Mouse (Mus musculus): ENCODE results near the gene Phf24. TPM values are rescaled to one million over a fixed set of nuclear protein-coding genes. Genes with fewer than 3 reads are reported as not detected.

Gene Phf24
- polyA plus RNA-seq, 1 experiment from 2014 or later: 3.1 TPM

DNA sequence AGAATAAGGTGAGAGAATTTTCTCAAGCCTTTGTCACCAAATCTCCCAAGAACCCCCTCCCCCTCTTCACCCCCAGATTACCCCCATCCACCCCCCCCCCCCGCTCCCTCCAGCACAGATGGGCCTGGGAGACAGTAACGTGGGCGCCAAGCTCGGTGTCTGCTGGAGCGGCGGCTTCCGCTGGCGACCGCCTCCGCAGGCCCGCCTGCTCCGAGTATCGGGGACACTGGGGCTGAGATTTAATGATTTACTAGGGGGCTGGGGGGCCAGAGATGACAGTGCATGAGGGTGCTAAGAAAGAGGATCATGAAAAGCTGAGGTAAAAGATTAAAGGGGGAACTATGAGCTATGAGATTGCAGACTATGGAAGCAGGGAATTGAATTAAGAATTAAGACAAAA is 32.1 kb downstream of the Phf24 start:
- WGBS: 35% methylated on average over 13 of the region's 13 CpGs
- H3K4me3 ChIP-seq (ENCODE audit: low read depth, low read length): no peak overlapping the region
- H3K27me3 ChIP-seq (ENCODE audit: control insufficient read depth, insufficient read depth, low read length): 0 out of 2 replicates have a peak, but pooled peaks cover 4% of the 10 kb centered on the region
- H3K4me1 ChIP-seq (ENCODE audit: control insufficient read depth, insufficient read depth, low read length): peaks cover 14% of the 10 kb centered on the region; the same call in 1 of the 2 replicates
- H3K4me2 ChIP-seq (replicated peaks; ENCODE audit: low read depth, low read length): no peak overlapping the region
- H3K27ac ChIP-seq (ENCODE audit: low read length): no peak overlapping the region
- no peak overlapping the region for H3K9ac ChIP-seq (replicated peaks; ENCODE audit: low read depth, low read length)
- no peak for ATAC-seq (ENCODE audit: insufficient number of reproducible peaks, insufficient read depth, low FRiP score, low read depth)
- H3K36me3 ChIP-seq (ENCODE audit: control insufficient read depth, insufficient read depth, low read length): no peaks in the 10 kb centered on the region
- no peaks in the 10 kb centered on the region for H3K9me3 ChIP-seq (ENCODE audit: control insufficient read depth, low read depth, low read length)

DNA sequence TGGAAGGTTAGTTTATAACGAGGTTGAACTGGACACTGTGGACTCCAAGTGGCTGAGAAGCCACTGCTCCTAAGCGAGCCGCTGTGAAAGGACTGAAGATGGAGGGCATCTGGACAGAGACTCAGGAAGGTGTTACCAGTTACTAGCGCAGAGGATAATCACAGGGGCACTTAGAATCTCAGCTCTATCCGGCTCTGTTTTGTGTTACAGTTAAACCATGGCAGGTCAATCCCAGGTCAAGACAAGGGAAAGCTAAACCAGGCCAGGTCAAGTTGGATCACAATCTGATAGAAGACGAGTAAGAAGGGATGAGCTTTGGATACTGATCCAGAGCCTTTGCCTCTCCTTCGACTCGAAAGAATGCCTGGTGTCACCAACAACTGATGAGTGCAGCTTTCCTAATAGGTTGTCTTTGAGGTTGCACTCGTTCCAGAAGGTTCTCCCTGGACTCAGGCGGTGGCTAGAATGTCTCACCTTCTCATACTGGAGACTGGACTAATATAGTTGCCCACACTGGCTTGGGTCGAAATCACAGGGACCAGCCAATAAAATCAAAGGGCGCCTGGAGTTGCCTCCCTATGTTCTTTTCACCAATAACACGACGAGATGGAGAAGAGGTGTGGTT is 32.7 kb downstream of the Phf24 start:
- Histone ChIP-seq H3K36me3 (ENCODE audit: control insufficient read depth, insufficient read depth, low read length) (no peaks in the 10 kb centered on the region), H3K27ac (ENCODE audit: low read length) (no peak overlapping the region), H3K4me3 (ENCODE audit: low read depth, low read length) (peak overlapping the region; percentile 82), H3K9me3 (ENCODE audit: control insufficient read depth, low read depth, low read length) (no peaks in the 10 kb centered on the region), H3K9ac (replicated peaks; ENCODE audit: low read depth, low read length) (no peak overlapping the region), H3K4me1 (ENCODE audit: control insufficient read depth, insufficient read depth, low read length) (peaks cover 14% of the 10 kb centered on the region; the same call in 1 of the 2 replicates), H3K27me3 (ENCODE audit: control insufficient read depth, insufficient read depth, low read length) (0 out of 2 replicates have a peak, but pooled peaks cover 4% of the 10 kb centered on the region), H3K4me2 (replicated peaks; ENCODE audit: low read depth, low read length) (peak overlapping the region; percentile 74)
- no peak for ATAC-seq (ENCODE audit: insufficient number of reproducible peaks, insufficient read depth, low FRiP score, low read depth)
- WGBS: 11% methylated on average over 14 of the region's 14 CpGs

DNA sequence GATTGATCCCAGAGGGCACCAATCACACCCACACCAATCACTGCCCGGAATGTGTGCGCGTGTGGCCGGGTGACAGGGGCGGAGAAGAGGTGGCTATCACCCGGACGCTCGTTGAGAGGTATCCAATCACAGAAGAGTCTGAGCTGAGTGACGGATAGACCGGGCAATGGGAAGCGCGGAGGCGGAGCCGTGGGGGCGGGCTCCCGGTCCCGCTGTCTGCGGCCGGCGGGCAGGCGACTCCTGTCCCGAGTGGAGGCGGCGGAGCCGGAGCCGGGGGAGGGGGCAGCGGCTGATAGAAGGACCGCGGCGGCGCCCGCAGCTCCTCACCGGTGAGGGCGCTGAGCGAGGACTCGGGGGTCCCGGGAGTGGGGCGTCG is 33.2 kb downstream of the Phf24 start, which contains the start of gene Dnajb5:
Gene Dnajb5, plus strand, starts transcription at position 139 of the 376 bp plus-strand sequence.
- H3K4me3 ChIP-seq (ENCODE audit: low read depth, low read length): peak within 1 kb of the TSS; percentile 82
- H3K27ac ChIP-seq (ENCODE audit: low read length): peak within 1 kb of the TSS; percentile 85
- under 1% methylated on average over 39 of the region's 39 CpGs for WGBS
- no peaks in the 10 kb centered on the region for H3K9me3 ChIP-seq (ENCODE audit: control insufficient read depth, low read depth, low read length)
- 0 out of 2 replicates have a peak, but pooled peaks cover 4% of the 10 kb centered on the region for H3K27me3 ChIP-seq (ENCODE audit: control insufficient read depth, insufficient read depth, low read length)
- ATAC-seq (ENCODE audit: insufficient number of reproducible peaks, insufficient read depth, low FRiP score, low read depth): peak; percentile 95
- 0 out of 2 replicates have a peak, but pooled peaks cover 1% of the 10 kb centered on the region for H3K36me3 ChIP-seq (ENCODE audit: control insufficient read depth, insufficient read depth, low read length)
- H3K4me1 ChIP-seq (ENCODE audit: control insufficient read depth, insufficient read depth, low read length): peaks cover 16% of the 10 kb centered on the region; the same call in 1 of the 2 replicates
- H3K9ac ChIP-seq (replicated peaks; ENCODE audit: low read depth, low read length): peak within 1 kb of the TSS; percentile 70
- peak within 1 kb of the TSS; percentile 74 for H3K4me2 ChIP-seq (replicated peaks; ENCODE audit: low read depth, low read length)

DNA sequence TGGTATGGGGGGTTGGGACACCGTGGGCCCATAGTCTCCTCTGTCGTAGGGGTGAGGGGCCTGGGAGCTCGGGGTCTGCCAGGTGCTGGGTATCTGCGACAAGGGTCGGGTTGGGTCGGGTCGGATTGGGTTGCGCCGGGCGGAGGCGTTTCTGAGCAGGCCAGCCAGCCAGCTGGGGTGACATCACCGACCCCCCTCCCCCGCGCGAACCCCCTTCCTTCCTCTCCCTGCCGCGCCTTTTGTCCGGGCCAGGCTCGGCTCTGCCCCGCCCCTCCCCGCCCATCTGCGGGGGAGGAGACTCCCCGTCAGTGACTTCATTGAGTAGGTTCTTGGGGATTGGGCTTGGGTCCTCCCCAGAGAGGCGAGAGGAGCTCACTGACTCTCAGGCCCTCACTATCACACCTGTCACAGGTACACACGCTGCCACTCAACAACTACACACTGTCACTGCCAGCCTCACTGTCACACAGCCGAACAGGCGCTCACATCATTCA is 33.7 kb downstream of the Phf24 start:
- Histone ChIP-seq H3K27me3 (ENCODE audit: control insufficient read depth, insufficient read depth, low read length) (0 out of 2 replicates have a peak, but pooled peaks cover 4% of the 10 kb centered on the region), H3K9me3 (ENCODE audit: control insufficient read depth, low read depth, low read length) (no peaks in the 10 kb centered on the region), H3K36me3 (ENCODE audit: control insufficient read depth, insufficient read depth, low read length) (0 out of 2 replicates have a peak, but pooled peaks cover 3% of the 10 kb centered on the region), H3K4me1 (ENCODE audit: control insufficient read depth, insufficient read depth, low read length) (peaks cover 17% of the 10 kb centered on the region; the same call in 1 of the 2 replicates), H3K9ac (replicated peaks; ENCODE audit: low read depth, low read length) (peak overlapping the region; percentile 70), H3K27ac (ENCODE audit: low read length) (peak overlapping the region; percentile 85), H3K4me2 (replicated peaks; ENCODE audit: low read depth, low read length) (peak overlapping the region; percentile 74), H3K4me3 (ENCODE audit: low read depth, low read length) (peak overlapping the region; percentile 82)
- 2% methylated on average over 9 of the region's 27 CpGs for WGBS
- ATAC-seq (ENCODE audit: insufficient number of reproducible peaks, insufficient read depth, low FRiP score, low read depth): peak; percentile 64

DNA sequence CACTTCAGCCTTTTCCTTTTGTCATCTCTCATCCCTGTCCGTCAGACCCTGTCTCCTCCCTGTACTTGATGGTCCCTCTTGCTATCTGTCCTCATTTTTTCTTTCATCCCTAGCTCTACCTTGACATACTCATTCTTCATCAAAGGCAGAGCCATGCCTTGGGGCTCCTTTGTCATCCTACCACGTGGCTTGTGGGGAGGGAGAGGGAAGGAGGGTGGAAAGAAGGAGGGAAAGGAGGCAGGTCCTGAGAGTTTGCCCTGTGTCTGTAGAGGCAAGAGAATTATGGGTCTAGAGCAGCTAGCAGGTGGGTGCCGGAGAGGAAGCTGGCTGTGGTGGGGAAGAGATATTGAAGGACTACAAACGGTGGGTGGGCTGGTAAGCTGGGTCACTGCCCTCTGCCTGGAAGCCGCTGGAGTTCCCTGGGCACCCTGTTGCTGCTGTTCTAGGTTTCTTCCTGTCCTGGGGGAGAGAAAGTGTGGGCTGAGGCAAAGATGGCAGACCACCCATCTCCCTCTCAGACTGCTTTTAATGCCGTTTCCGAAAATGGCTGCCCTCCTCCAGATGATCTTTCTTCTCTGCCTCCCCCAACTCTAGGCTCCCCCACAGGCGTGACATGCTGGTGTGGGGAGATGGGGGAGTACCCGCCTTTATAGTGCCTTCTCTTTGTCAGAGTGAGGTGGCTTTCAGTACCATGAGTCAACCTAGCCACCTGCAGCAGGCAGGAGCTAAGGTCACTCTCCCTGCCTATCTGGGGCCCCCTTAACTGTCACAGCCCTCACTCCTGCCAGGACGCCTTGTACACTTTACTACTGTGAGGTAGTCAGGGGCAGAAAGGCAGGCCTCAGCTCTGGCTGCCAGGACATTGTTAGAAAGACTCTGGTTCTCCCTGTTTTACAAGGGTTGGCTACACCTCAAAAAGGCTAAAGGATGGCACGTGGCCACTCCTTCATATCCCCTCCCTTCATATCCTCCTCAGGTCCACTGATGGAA is 35.0 kb downstream of the Phf24 start:
- Histone ChIP-seq H3K4me1 (ENCODE audit: control insufficient read depth, insufficient read depth, low read length) (peaks cover 17% of the 10 kb centered on the region; the same call in 1 of the 2 replicates), H3K36me3 (ENCODE audit: control insufficient read depth, insufficient read depth, low read length) (peaks cover 5% of the 10 kb centered on the region; the same call in 1 of the 2 replicates), H3K27ac (ENCODE audit: low read length) (no peak overlapping the region), H3K9me3 (ENCODE audit: control insufficient read depth, low read depth, low read length) (no peaks in the 10 kb centered on the region), H3K4me2 (replicated peaks; ENCODE audit: low read depth, low read length) (peak overlapping the region; percentile 74; the same call in 1 of the 2 replicates), H3K4me3 (ENCODE audit: low read depth, low read length) (no peak overlapping the region), H3K27me3 (ENCODE audit: control insufficient read depth, insufficient read depth, low read length) (0 out of 2 replicates have a peak, but pooled peaks cover 4% of the 10 kb centered on the region), H3K9ac (replicated peaks; ENCODE audit: low read depth, low read length) (0 out of 2 replicates have a peak overlapping the region, but pooled peaks have one; percentile 6)
- no peak for ATAC-seq (ENCODE audit: insufficient number of reproducible peaks, insufficient read depth, low FRiP score, low read depth)
- 57% methylated on average over 11 of the region's 11 CpGs for WGBS

DNA sequence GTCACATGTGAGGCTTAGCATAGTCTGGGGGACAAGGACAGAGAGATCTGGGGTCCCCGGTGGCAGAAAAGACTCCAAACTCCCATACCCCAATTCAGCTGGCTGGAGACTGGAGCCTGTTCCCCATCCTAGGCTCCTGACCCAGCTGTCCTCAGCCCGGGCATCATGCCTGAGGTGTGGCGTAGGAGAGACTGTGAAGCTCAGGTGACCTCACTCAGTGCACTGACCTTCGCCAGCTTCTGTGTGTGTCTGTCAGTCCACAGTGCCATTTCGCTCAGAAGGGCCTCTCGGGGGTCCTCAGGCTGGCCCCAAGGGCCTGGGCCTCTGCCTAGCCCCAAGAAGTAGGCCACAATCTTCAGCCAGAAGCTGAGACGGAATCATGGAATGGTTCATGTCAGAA is 36.1 kb downstream of the Phf24 start:
- ATAC-seq (ENCODE audit: insufficient number of reproducible peaks, insufficient read depth, low FRiP score, low read depth): no peak
- H3K9me3 ChIP-seq (ENCODE audit: control insufficient read depth, low read depth, low read length): no peaks in the 10 kb centered on the region
- WGBS: 84% methylated on average over 7 of the region's 7 CpGs

DNA sequence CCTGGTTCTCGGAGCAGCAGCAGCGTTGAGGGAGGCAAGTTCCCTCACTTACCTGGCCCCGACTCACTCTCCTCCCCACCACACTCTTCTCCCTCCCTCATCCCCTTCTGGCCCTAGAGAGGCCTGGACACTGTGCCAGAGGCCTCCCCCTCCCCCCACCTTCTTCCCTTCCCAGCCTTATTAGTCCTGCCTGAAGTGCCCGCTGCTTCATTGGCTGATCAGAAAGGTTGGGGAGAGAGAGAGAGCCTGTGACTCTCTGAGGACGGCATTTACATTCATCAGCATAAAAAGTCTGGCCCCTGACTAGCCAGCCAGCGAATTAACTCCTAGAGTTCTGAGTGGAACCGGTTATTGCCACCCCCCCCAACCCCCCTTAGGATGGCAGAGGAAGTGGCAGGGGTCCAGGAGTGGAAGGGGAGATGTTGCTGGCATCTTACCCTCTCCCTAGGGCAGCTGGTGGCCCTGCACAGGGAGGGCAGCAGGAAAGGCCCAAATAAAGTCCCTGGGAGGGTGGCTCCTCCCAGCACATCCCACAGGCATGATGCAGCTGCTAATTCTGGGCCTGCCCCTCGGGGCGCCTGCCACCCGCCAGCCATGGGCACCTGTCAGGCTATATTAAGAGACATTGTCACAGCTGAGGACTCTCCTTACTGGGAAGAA is 37.1 kb downstream of the Phf24 start:
- Histone ChIP-seq H3K4me3 (ENCODE audit: low read depth, low read length) (no peak overlapping the region), H3K36me3 (ENCODE audit: control insufficient read depth, insufficient read depth, low read length) (peaks cover 14% of the 10 kb centered on the region), H3K27ac (ENCODE audit: low read length) (no peak overlapping the region), H3K27me3 (ENCODE audit: control insufficient read depth, insufficient read depth, low read length) (no peaks in the 10 kb centered on the region), H3K4me2 (replicated peaks; ENCODE audit: low read depth, low read length) (no peak overlapping the region), H3K9me3 (ENCODE audit: control insufficient read depth, low read depth, low read length) (no peaks in the 10 kb centered on the region), H3K9ac (replicated peaks; ENCODE audit: low read depth, low read length) (no peak overlapping the region), H3K4me1 (ENCODE audit: control insufficient read depth, insufficient read depth, low read length) (peaks cover 17% of the 10 kb centered on the region; the same call in 1 of the 2 replicates)
- no peak for ATAC-seq (ENCODE audit: insufficient number of reproducible peaks, insufficient read depth, low FRiP score, low read depth)
- WGBS: 36% methylated on average over 10 of the region's 10 CpGs

More for the DNA sequence above, 36.1 kb downstream of the Phf24 start:
- Histone ChIP-seq H3K4me1 (ENCODE audit: control insufficient read depth, insufficient read depth, low read length) (peaks cover 17% of the 10 kb centered on the region; the same call in 1 of the 2 replicates), H3K27ac (ENCODE audit: low read length) (no peak overlapping the region), H3K27me3 (ENCODE audit: control insufficient read depth, insufficient read depth, low read length) (0 out of 2 replicates have a peak, but pooled peaks cover 4% of the 10 kb centered on the region), H3K36me3 (ENCODE audit: control insufficient read depth, insufficient read depth, low read length) (peaks cover 14% of the 10 kb centered on the region), H3K9ac (replicated peaks; ENCODE audit: low read depth, low read length) (no peak overlapping the region), H3K4me3 (ENCODE audit: low read depth, low read length) (no peak overlapping the region), H3K4me2 (replicated peaks; ENCODE audit: low read depth, low read length) (no peak overlapping the region)

Data from stomach, embryonic 14.5 days (tissue).